Mouse (Mus musculus): Measurements from ENCODE around the gene Olfr1394. TPM values are rescaled to one million over a fixed set of nuclear protein-coding genes. Genes with fewer than 3 reads are reported as not detected.
"Not testable (repeated sequence)": the region's sequence is repeated elsewhere in the genome, so short reads cannot be mapped to it uniquely, and the experiment has no call there.

The Olfr1394 gene
- polyA plus RNA-seq, 1 experiment from 2014 or later: not detected

- H3K9me3 ChIP-seq; H3K27ac ChIP-seq (replicated peaks); H3K9ac ChIP-seq (replicated peaks); H3K27me3 ChIP-seq; H3K4me3 ChIP-seq; H3K4me2 ChIP-seq (replicated peaks); ATAC-seq (replicated peaks); H3K36me3 ChIP-seq; H3K4me1 ChIP-seq: not testable (repeated sequence)
- 97% methylated on average over 9 of the region's 9 CpGs for WGBS
These were observed 40.6 kb downstream of the Olfr1394 start for GRCm38 (mm10) chr11:49194771-49195170.

- no peak overlapping the region for H3K4me3 ChIP-seq
- H3K36me3 ChIP-seq: no peaks in the 10 kb centered on the region
- no peaks in the 10 kb centered on the region for H3K4me1 ChIP-seq
- H3K27me3 ChIP-seq: no peaks in the 10 kb centered on the region
- ATAC-seq (replicated peaks): no peak
- 88% methylated on average over 7 of the region's 7 CpGs for WGBS
- no peaks in the 10 kb centered on the region for H3K9me3 ChIP-seq
- H3K27ac ChIP-seq (replicated peaks): no peak overlapping the region
- no peak overlapping the region for H3K4me2 ChIP-seq (replicated peaks)
- no peak overlapping the region for H3K9ac ChIP-seq (replicated peaks)
These were observed 41.7 kb downstream of the Olfr1394 start for GRCm38 (mm10) chr11:49195819-49196322.

GRCm38 (mm10) chr11:49200666-49201065, 46.5 kb downstream of the Olfr1394 start:
- H3K4me2 ChIP-seq (replicated peaks): no peak overlapping the region
- H3K9ac ChIP-seq (replicated peaks): no peak overlapping the region
- no peaks in the 10 kb centered on the region for H3K36me3 ChIP-seq
- H3K4me1 ChIP-seq: peaks cover 22% of the 10 kb centered on the region
- no peak for ATAC-seq (replicated peaks)
- H3K9me3 ChIP-seq: no peaks in the 10 kb centered on the region
- no peak overlapping the region for H3K4me3 ChIP-seq
- H3K27ac ChIP-seq (replicated peaks): no peak overlapping the region
- H3K27me3 ChIP-seq: no peaks in the 10 kb centered on the region

GRCm38 (mm10) chr11:49201142-49201541, 47.0 kb downstream of the Olfr1394 start:
- Histone ChIP-seq H3K9ac (replicated peaks) (no peak overlapping the region), H3K27ac (replicated peaks) (no peak overlapping the region), H3K4me2 (replicated peaks) (no peak overlapping the region), H3K9me3 (no peaks in the 10 kb centered on the region), H3K4me3 (no peak overlapping the region), H3K4me1 (peaks cover 23% of the 10 kb centered on the region), H3K27me3 (no peaks in the 10 kb centered on the region), H3K36me3 (no peaks in the 10 kb centered on the region)
- no peak for ATAC-seq (replicated peaks)

GRCm38 (mm10) chr11:49202071-49202470, 47.9 kb downstream of the Olfr1394 start:
- 53% methylated on average over 2 of the region's 2 CpGs for WGBS
- Histone ChIP-seq H3K4me2 (replicated peaks) (peak overlapping the region; percentile 71), H3K4me1 (peaks cover 25% of the 10 kb centered on the region), H3K27ac (replicated peaks) (no peak overlapping the region; the same call in 1 of the 2 replicates), H3K9me3 (no peaks in the 10 kb centered on the region), H3K4me3 (peak overlapping the region; percentile 82), H3K36me3 (no peaks in the 10 kb centered on the region), H3K9ac (replicated peaks) (peak overlapping the region; percentile 96; the same call in 1 of the 2 replicates), H3K27me3 (no peaks in the 10 kb centered on the region)
- ATAC-seq (replicated peaks): no peak

- Histone ChIP-seq H3K9me3 (no peaks in the 10 kb centered on the region), H3K4me1 (peaks cover 29% of the 10 kb centered on the region), H3K27ac (replicated peaks) (peak overlapping the region; percentile 96), H3K4me2 (replicated peaks) (peak overlapping the region; percentile 71), H3K9ac (replicated peaks) (peak overlapping the region; percentile 96), H3K36me3 (no peaks in the 10 kb centered on the region), H3K4me3 (peak overlapping the region; percentile 82), H3K27me3 (no peaks in the 10 kb centered on the region)
- peak; percentile 60 for ATAC-seq (replicated peaks)
- WGBS: 3% methylated on average over 10 of the region's 10 CpGs
These were observed 48.4 kb downstream of the Olfr1394 start for GRCm38 (mm10) chr11:49202523-49203061.

- peak within 1 kb of the TSS; percentile 96 for H3K9ac ChIP-seq (replicated peaks)
- no peaks in the 10 kb centered on the region for H3K9me3 ChIP-seq
- H3K27ac ChIP-seq (replicated peaks): peak within 1 kb of the TSS; percentile 96
- peak within 1 kb of the TSS; percentile 82 for H3K4me3 ChIP-seq
- H3K4me2 ChIP-seq (replicated peaks): peak within 1 kb of the TSS; percentile 71
- under 1% methylated on average over 46 of the region's 47 CpGs for WGBS
- H3K4me1 ChIP-seq: peaks cover 29% of the 10 kb centered on the region
- no peaks in the 10 kb centered on the region for H3K36me3 ChIP-seq
- no peaks in the 10 kb centered on the region for H3K27me3 ChIP-seq
- peak; percentile 94 for ATAC-seq (replicated peaks)
These were observed 49.1 kb downstream of the Olfr1394 start, which contains the start of gene Zfp62 for GRCm38 (mm10) chr11:49203129-49203768. TSS of gene Zfp62 (plus strand) at chr11:49203292.

- H3K36me3 ChIP-seq: no peaks in the 10 kb centered on the region
- peak overlapping the region; percentile 96 for H3K9ac ChIP-seq (replicated peaks)
- H3K4me3 ChIP-seq: peak overlapping the region; percentile 82
- peak overlapping the region; percentile 96 for H3K27ac ChIP-seq (replicated peaks)
- no peaks in the 10 kb centered on the region for H3K9me3 ChIP-seq
- H3K4me1 ChIP-seq: peaks cover 35% of the 10 kb centered on the region
- H3K4me2 ChIP-seq (replicated peaks): peak overlapping the region; percentile 71
- under 1% methylated on average over 24 of the region's 24 CpGs for WGBS
- ATAC-seq (replicated peaks): peak; percentile 69
- no peaks in the 10 kb centered on the region for H3K27me3 ChIP-seq
These were observed 49.8 kb downstream of the Olfr1394 start for GRCm38 (mm10) chr11:49203771-49204497.

- Histone ChIP-seq H3K4me3 (peak overlapping the region; percentile 82; the same call in 1 of the 2 replicates), H3K36me3 (no peaks in the 10 kb centered on the region), H3K27ac (replicated peaks) (no peak overlapping the region), H3K27me3 (no peaks in the 10 kb centered on the region), H3K9me3 (no peaks in the 10 kb centered on the region), H3K4me2 (replicated peaks) (peak overlapping the region; percentile 71), H3K4me1 (peaks cover 39% of the 10 kb centered on the region), H3K9ac (replicated peaks) (no peak overlapping the region)
- ATAC-seq (replicated peaks): no peak
- 87% methylated on average over 6 of the region's 6 CpGs for WGBS
These were observed 51.0 kb downstream of the Olfr1394 start for GRCm38 (mm10) chr11:49205080-49205590.

GRCm38 (mm10) chr11:49207495-49207894, 53.3 kb downstream of the Olfr1394 start:
- Histone ChIP-seq H3K27me3 (no peaks in the 10 kb centered on the region), H3K36me3 (no peaks in the 10 kb centered on the region), H3K4me1 (peaks cover 33% of the 10 kb centered on the region), H3K27ac (replicated peaks) (no peak overlapping the region), H3K4me3 (no peak overlapping the region), H3K4me2 (replicated peaks) (no peak overlapping the region), H3K9ac (replicated peaks) (no peak overlapping the region), H3K9me3 (no peaks in the 10 kb centered on the region)
- 100% methylated on average over 1 of the region's 1 CpGs for WGBS
- ATAC-seq (replicated peaks): no peak

Data from forebrain, embryonic 15.5 days (tissue).